Mouse (Mus musculus) neural tube, embryonic 14.5 days (tissue): ENCODE measurements around the gene Mylk4. TPM values are rescaled to one million over a fixed set of nuclear protein-coding genes. Genes with fewer than 3 reads are reported as not detected.

Source experiments
- ATAC-seq: fragments of 200-750 bp; cut with Nextera tagmentation; 2 replicates; pipeline ENCODE4 v1.8.0; 2017; ENCODE audit warnings: low read depth, mild to moderate bottlenecking, moderate TSS enrichment, moderate library complexity
- H3K27ac ChIP-seq: fragments of 300-500 bp; sonication (generic); 2 replicates; pipeline ENCODE4 v1.5.1; 2014; ENCODE audit warnings: low read depth, mild to moderate bottlenecking, control low read depth, low read length, moderate library complexity, mixed read lengths
- H3K27me3 ChIP-seq: fragments of 300-500 bp; sonication (generic); 2 replicates; pipeline ENCODE4 v1.6.1; 2014; ENCODE audit warnings: low read length; ENCODE audit not compliant: control insufficient read depth, insufficient read depth
- H3K36me3 ChIP-seq: fragments of 300-500 bp; sonication (generic); 2 replicates; pipeline ENCODE4 v1.6.1; 2014; ENCODE audit warnings: low read length, mixed read lengths; ENCODE audit not compliant: control insufficient read depth, insufficient read depth
- H3K4me1 ChIP-seq: fragments of 300-500 bp; sonication (generic); 2 replicates; pipeline ENCODE4 v1.6.1; 2014; ENCODE audit warnings: low read length; ENCODE audit not compliant: control insufficient read depth, insufficient read depth
- H3K4me2 ChIP-seq: fragments of 300-500 bp; sonication (generic); 2 replicates; pipeline ENCODE4 v1.6.1; 2014; ENCODE audit warnings: mild to moderate bottlenecking, low read depth, low read length, control low read depth
- H3K4me3 ChIP-seq: fragments of 300-500 bp; sonication (generic); 2 replicates; pipeline ENCODE4 v1.5.1; 2014; ENCODE audit warnings: low read depth, low read length, control low read depth, mixed read lengths
- H3K9ac ChIP-seq: fragments of 300-500 bp; sonication (generic); replicated peaks from 2 replicates; pipeline ENCODE4 v1.6.1; 2014; ENCODE audit warnings: low read depth, mild to moderate bottlenecking, control low read depth, low read length, mixed read lengths
- H3K9me3 ChIP-seq: fragments of 300-500 bp; sonication (generic); 2 replicates; pipeline ENCODE4 v1.6.1; 2016; ENCODE audit warnings: low read length; ENCODE audit not compliant: control insufficient read depth
- WGBS: fragments of 180-500 bp; shearing (Covaris S2); extraction: QIAGEN DNeasy Blood & Tissue Kit; methylation state at CpG from one replicate; pipeline ENCODE4 v1.1.7; 2014; 5-methylcytosine and 5-hydroxymethylcytosine counted together
- polyA plus RNA-seq: library from polyadenylated mRNA; unstranded; fragments of >200 nt; fragmentation: Nextera tagmentation; extraction: Ambion mirVana; gene quantifications from 2 replicates; pipeline ENCODE4 v1.2.1, GENCODE M21; 2014

Gene Mylk4
- polyA plus RNA-seq, 1 experiment from 2014 or later = 0.28 TPM

- Histone ChIP-seq H3K4me2 (no peak overlapping the region), H3K27ac (no peak overlapping the region), H3K27me3 (no peaks in the 10 kb centered on the region), H3K4me3 (no peak overlapping the region), H3K4me1 (no peaks in the 10 kb centered on the region), H3K9me3 (no peaks in the 10 kb centered on the region), H3K9ac (no peak overlapping the region), H3K36me3 (no peaks in the 10 kb centered on the region)
- WGBS = 69% methylated on average over 1 of the region's 1 CpGs
- no peak for ATAC-seq
These were observed 91.2 kb downstream of the Mylk4 start for GRCm38 (mm10) chr13:32692563-32692962.

GRCm38 (mm10) chr13:32690279-32690678 lies 93.5 kb downstream of the Mylk4 start:
- H3K36me3 ChIP-seq = no peaks in the 10 kb centered on the region
- ATAC-seq = no peak
- no peak overlapping the region for H3K9ac ChIP-seq
- no peak overlapping the region for H3K4me2 ChIP-seq
- no peaks in the 10 kb centered on the region for H3K4me1 ChIP-seq
- H3K9me3 ChIP-seq = no peaks in the 10 kb centered on the region
- H3K27me3 ChIP-seq = no peaks in the 10 kb centered on the region
- no peak overlapping the region for H3K27ac ChIP-seq
- no peak overlapping the region for H3K4me3 ChIP-seq
- WGBS = 91% methylated on average over 3 of the region's 3 CpGs

- Histone ChIP-seq H3K27ac (no peak overlapping the region), H3K4me1 (no peaks in the 10 kb centered on the region), H3K4me2 (no peak overlapping the region), H3K9ac (no peak overlapping the region), H3K9me3 (no peaks in the 10 kb centered on the region), H3K4me3 (no peak overlapping the region), H3K27me3 (no peaks in the 10 kb centered on the region), H3K36me3 (no peaks in the 10 kb centered on the region)
- peak; percentile 84 for ATAC-seq
- WGBS = 41% methylated on average over 12 of the region's 12 CpGs
These were observed 102.8 kb downstream of the Mylk4 start for GRCm38 (mm10) chr13:32680868-32681515.

- H3K4me3 ChIP-seq = no peak overlapping the region
- 87% methylated on average over 12 of the region's 12 CpGs for WGBS
- no peaks in the 10 kb centered on the region for H3K9me3 ChIP-seq
- H3K36me3 ChIP-seq = no peaks in the 10 kb centered on the region
- H3K27me3 ChIP-seq = no peaks in the 10 kb centered on the region
- H3K9ac ChIP-seq = no peak overlapping the region
- no peak overlapping the region for H3K27ac ChIP-seq
- no peak for ATAC-seq
- no peaks in the 10 kb centered on the region for H3K4me1 ChIP-seq
- no peak overlapping the region for H3K4me2 ChIP-seq
These were observed 103.6 kb downstream of the Mylk4 start for GRCm38 (mm10) chr13:32680121-32680551.

DNA sequence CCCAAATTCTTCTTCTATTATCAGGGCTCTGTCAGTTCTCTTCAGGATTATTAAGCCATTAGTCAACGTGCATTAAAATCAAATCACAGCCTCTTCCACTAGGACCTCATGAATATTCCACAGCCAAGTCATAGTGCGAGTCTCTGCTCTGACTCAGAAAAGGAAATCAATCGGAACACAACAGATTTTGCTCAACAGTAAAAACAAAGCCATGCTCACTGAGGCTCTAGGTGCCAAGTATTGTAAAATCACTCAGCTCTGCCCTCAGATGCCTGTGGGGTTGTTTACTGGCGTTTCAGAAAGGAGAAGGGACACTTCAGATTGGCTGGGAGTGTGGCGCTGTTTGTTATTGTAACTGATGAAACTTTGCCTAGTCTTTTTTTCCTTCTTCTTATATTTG lies 104.8 kb downstream of the Mylk4 start:
- H3K9me3 ChIP-seq = no peaks in the 10 kb centered on the region
- no peaks in the 10 kb centered on the region for H3K4me1 ChIP-seq
- no peaks in the 10 kb centered on the region for H3K36me3 ChIP-seq
- WGBS = 67% methylated on average over 5 of the region's 5 CpGs
- no peaks in the 10 kb centered on the region for H3K27me3 ChIP-seq
- no peak overlapping the region for H3K9ac ChIP-seq
- no peak for ATAC-seq
- H3K4me3 ChIP-seq = no peak overlapping the region
- no peak overlapping the region for H3K4me2 ChIP-seq
- no peak overlapping the region for H3K27ac ChIP-seq

- Histone ChIP-seq H3K9ac (no peak overlapping the region), H3K36me3 (no peaks in the 10 kb centered on the region), H3K4me2 (no peak overlapping the region), H3K4me1 (no peaks in the 10 kb centered on the region), H3K27ac (no peak overlapping the region), H3K4me3 (no peak overlapping the region), H3K27me3 (no peaks in the 10 kb centered on the region), H3K9me3 (no peaks in the 10 kb centered on the region)
- no peak for ATAC-seq
- WGBS = 81% methylated on average over 7 of the region's 7 CpGs
These were observed 113.0 kb downstream of the Mylk4 start for GRCm38 (mm10) chr13:32670782-32671181.

DNA sequence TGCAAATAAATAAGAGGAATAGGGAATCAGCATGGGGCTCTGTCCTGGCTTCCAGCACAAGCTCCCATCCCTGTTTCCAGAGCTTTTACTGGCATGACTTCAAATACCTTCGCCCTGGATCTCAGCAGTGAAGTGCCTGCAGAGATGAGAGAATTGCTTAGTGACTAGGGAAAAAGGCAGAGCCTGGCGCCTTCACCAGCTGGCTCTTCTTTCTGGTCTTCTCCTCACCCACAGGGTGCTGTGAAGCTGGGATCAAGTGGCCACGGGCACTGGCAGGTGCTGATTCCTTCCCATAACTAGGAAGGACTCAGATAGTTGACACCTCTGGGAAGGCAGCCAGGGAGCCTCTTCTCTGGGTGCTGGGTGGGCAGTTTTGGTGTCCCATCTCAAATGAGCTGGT lies 115.5 kb downstream of the Mylk4 start:
- 78% methylated on average over 3 of the region's 3 CpGs for WGBS
- H3K4me3 ChIP-seq = no peak overlapping the region
- no peak for ATAC-seq

DNA sequence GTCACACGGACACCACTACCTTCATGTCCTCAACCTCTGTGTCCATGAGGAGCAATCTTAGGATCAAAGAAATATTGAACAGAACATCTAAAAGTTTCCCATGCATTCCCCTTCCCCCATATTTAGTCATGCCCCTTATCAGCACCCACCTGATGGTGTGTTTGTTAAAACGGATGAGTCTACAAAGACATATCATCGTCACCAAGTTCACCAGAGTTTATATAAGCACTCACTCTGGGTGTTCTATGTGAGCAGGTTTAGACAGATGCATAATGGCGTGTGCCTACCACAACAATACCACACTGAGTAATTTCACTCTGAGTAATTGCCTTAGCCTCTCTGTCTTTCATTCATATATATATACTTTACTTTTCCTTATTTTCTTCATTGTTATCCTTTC lies 116.4 kb downstream of the Mylk4 start:
- Histone ChIP-seq H3K36me3 (no peaks in the 10 kb centered on the region), H3K4me3 (no peak overlapping the region), H3K4me2 (no peak overlapping the region), H3K27ac (no peak overlapping the region), H3K27me3 (no peaks in the 10 kb centered on the region), H3K9me3 (no peaks in the 10 kb centered on the region), H3K9ac (no peak overlapping the region), H3K4me1 (no peaks in the 10 kb centered on the region)
- WGBS = 88% methylated on average over 4 of the region's 4 CpGs
- ATAC-seq = no peak

More for the DNA sequence above, 115.5 kb downstream of the Mylk4 start:
- no peaks in the 10 kb centered on the region for H3K9me3 ChIP-seq
- no peaks in the 10 kb centered on the region for H3K27me3 ChIP-seq
- H3K4me2 ChIP-seq = no peak overlapping the region
- H3K9ac ChIP-seq = no peak overlapping the region
- no peak overlapping the region for H3K27ac ChIP-seq
- H3K36me3 ChIP-seq = no peaks in the 10 kb centered on the region
- no peaks in the 10 kb centered on the region for H3K4me1 ChIP-seq

- 83% methylated on average over 3 of the region's 3 CpGs for WGBS
- Histone ChIP-seq H3K9ac (no peak overlapping the region), H3K4me2 (no peak overlapping the region), H3K4me1 (no peaks in the 10 kb centered on the region), H3K27me3 (no peaks in the 10 kb centered on the region), H3K27ac (no peak overlapping the region), H3K4me3 (no peak overlapping the region), H3K9me3 (no peaks in the 10 kb centered on the region), H3K36me3 (no peaks in the 10 kb centered on the region)
- ATAC-seq = no peak
These were observed 121.7 kb downstream of the Mylk4 start for GRCm38 (mm10) chr13:32662041-32662440.
